Mouse (Mus musculus): ENCODE data around the gene Fam118b.

DNA sequence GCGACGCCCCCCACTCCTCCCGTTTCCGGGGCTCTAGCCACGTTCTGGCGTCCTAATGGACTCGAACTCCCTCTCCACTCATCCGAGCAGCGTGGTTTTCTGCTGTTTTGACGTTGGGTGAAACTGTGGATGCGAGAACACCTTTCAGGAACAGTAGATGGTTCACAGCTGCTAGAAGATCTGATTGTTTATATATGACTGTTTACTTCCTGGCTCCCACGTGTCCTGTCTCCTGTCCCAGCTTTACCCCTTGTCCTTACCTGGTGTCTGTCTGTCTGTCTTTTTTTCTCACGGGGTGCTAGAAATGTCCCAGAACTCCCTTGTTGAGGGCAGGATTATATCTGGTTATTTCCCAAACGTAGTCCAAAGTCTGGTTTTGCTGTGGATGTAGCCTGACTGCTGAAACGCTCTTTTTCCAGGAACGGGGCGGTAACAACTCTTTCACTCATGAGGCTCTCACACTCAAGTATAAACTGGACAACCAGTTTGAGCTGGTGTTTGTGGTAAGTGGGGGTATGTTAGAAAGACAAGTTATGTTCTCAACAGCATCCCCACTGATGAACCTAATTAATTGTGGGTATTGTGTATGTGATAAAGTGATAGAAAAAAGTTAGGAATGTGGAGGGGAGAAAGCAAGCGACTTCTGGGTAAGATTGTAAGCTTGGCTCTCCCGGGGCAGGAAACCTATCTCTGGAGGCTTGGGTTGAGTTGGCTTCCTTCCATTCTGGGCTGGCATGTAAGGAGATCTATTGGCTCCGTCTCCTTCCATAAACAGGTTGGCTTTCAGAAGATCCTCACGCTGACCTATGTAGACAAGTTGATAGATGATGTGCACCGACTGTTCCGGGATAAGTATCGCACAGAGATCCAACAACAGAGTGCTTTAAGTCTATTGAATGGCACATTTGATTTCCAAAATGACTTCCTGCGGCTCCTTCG lies 55.8 kb downstream of the Fam118b start:
- TF ChIP-seq CTCF (IDR thresholded peaks at IDR 0.05) (no peak), POLR2A (IDR thresholded peaks at IDR 0.05; ENCODE audit: insufficient read depth, low read depth, low read length) (no peak)
